Mouse (Mus musculus): ENCODE measurements around the gene Gm5414.
A peak's percentile ranks its signal among the peaks of the same experiment; 100 is the strongest.

Gm5414 gene

GRCm38 (mm10) chr15:101627884-101628283 is at the start of gene Gm5414:
TSS of gene Gm5414 (minus strand) at chr15:101628188.
- DNase-seq: no peak

- no peak for DNase-seq
Observed at GRCm38 (mm10) chr15:101675978-101676377, 48.0 kb upstream of the Gm5414 start.

- no peak for DNase-seq
Observed at GRCm38 (mm10) chr15:101652736-101653265, 24.8 kb upstream of the Gm5414 start.

- DNase-seq: no peak
Observed at GRCm38 (mm10) chr15:101647280-101647679, 19.3 kb upstream of the Gm5414 start, which contains the start of gene Gm5478. TSS of gene Gm5478 (minus strand) at chr15:101647380.

- no peak for DNase-seq
Observed at GRCm38 (mm10) chr15:101599123-101599522, 28.9 kb downstream of the Gm5414 start.

- no peak for DNase-seq
Observed at GRCm38 (mm10) chr15:101588216-101588615, 39.8 kb downstream of the Gm5414 start.

GRCm38 (mm10) chr15:101584456-101584855 is 43.5 kb downstream of the Gm5414 start:
- DNase-seq: no peak

GRCm38 (mm10) chr15:101583211-101583965 is 44.6 kb downstream of the Gm5414 start:
- peak; percentile 3 for DNase-seq

- no peak for DNase-seq
Observed at GRCm38 (mm10) chr15:101581701-101582100, 46.3 kb downstream of the Gm5414 start.

- DNase-seq: no peak
Observed at GRCm38 (mm10) chr15:101575506-101575905, 52.5 kb downstream of the Gm5414 start.

Measured in lung, postnatal 14 days (tissue).